Mouse (Mus musculus) kidney, postnatal 4 days (tissue): Measurements from ENCODE around the gene Nxt1.

Experiments used
- DNase-seq, 2 experiments: peaks; one replicate each; pipeline ENCODE4 v3.0.0; 2021; ENCODE audit warnings: mixed read lengths in 2 of 2

The Nxt1 gene

DNA sequence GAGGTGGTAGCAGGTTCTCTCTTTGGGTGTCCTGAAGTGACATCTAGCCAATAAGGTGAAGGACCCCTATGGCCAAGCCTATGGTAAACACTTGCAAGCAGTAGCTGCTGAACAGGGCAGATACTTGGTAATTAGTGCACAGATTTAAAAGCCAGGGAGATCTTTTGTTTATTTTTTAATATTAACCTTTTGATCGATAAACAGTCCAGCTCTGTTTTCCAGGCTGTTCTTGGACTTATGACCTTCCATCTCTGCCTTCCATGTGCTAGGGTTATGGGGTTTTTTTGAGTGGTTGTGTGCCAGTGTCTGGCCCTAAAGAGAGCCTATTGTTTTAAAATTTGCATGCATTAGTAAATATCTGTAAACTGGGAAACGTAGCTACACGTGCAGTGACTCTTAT, 17.9 kb downstream of the Nxt1 start:
- DNase-seq = no peak

DNA sequence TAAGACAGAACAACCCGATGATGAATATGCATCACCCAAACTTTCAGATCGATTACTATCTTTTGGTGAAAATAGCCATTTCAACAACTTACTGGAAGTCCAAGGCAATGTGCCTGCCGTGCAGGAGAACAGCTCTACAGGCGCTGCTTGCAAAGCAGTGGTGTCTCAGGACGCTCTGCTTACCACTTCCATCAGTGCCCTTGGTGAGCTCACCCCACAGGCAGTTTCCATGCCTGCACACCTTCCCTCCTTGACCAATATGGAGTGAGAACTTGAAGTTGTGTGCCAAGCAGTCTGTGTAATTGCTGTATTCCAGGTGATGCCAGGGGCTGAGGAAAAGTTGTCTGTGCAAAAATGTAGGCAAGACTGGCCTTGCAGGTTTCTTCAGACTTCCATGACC, 18.4 kb downstream of the Nxt1 start:
- no peak for DNase-seq

DNA sequence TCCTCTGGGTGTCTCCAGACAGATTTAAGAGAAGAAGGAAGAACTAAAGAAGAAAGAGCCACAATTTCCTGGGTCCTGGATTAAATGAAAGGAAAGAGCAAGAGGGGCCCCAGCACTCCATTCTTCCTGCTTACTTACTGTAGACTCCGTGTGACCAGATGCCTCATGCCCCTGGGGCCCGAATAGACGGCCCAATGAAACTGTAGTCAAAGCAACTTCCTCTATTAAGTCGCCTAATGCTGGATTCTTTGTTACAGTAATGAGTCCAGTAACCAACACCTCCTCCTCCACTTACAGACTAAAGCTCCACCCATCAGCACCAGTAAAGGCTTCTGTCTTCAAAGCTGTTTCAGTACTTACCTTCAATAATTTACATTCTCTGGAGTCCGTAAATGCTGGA, 26.2 kb downstream of the Nxt1 start:
- DNase-seq = no peak

DNA sequence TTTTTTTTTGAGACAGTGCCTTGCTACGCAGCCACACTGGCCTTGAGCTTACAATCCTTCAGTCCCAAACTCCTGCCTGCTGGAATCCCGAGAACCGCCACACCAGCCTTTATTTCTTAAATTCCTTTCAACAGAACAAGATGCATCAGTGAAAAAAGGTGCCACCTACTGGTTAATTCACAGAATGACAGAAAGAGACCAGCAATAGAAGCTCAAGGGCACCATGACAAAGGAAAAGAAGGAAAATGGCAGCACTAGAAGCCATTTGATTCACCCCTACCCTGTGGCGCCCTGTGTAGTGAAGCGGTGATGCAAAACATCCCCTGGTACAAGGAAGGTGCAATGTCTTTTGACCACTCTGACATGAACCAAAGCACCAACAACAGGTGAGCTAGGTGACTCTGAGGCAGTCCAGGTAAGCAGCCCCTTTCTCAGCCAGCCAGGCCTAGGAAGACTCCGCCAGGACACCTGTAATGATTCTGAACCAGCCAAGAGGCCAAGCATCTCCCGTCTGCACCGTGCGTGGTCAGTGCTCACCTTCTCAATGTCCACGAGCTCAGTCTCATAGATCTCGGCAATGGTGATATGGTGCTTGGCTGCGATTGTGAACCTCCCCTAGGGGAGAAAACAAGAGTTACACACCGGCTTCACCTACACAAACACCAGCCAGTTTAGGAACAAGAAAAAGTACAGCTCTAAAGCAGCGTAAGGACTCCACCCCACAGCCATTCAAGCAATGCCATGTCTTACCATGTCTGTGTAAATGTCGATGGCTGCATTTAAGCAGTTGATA, 34.2 kb downstream of the Nxt1 start:
- no peak for DNase-seq

DNA sequence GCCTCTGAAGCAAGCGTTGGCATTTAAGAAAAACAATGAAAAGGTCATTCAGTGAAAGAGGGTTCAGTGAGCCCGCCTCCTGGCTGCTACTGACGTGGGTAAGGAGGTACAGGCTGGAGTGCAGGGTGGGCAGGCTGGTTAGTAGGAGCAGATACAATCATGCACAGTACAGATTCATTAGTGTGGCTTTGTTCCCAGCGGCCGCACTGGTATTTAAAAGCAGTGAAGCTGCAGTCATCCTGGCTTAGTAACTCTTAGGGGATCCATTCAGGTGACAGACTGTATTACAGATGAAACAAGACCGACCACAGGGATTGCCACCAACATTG, 34.8 kb downstream of the Nxt1 start:
- no peak for DNase-seq

DNA sequence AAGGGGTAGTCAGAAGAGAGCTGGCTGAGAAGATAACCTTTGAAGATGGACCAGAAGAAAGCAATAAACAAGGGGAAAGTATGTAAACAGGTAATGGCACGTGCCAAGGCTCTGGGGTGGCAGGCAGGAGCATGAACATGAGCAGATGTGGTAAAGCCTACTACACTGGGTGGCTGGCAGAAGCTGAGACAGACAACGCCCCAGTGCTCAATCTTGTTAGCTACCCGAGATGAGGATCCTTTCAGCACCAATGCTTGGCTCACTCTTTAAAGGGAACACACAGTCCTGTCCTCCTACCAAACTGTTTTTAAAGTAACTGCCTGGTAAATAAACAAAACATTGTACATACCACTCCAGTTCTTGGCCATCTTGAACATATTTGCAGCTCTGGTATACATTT, 39.9 kb downstream of the Nxt1 start:
- DNase-seq = no peak

DNA sequence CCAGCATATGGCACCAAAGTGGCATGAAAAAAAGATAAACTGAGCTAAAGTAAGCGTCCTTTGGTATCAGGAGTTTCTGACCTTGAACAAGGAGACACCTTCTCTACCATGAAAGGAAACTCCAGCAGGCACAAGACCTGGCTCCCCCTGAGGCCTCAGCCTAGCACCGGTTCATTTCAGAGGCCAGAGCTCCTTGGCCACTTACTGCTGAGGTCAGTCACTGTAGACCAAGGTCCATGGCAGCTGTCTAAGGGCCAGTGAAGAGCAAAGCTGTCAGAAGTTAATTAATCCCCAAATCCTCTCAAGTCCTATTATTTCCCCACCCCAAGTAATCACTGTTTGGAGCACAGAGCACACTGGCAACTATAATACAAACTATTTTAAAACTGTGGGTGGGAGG, 44.7 kb downstream of the Nxt1 start:
- DNase-seq = no peak

DNA sequence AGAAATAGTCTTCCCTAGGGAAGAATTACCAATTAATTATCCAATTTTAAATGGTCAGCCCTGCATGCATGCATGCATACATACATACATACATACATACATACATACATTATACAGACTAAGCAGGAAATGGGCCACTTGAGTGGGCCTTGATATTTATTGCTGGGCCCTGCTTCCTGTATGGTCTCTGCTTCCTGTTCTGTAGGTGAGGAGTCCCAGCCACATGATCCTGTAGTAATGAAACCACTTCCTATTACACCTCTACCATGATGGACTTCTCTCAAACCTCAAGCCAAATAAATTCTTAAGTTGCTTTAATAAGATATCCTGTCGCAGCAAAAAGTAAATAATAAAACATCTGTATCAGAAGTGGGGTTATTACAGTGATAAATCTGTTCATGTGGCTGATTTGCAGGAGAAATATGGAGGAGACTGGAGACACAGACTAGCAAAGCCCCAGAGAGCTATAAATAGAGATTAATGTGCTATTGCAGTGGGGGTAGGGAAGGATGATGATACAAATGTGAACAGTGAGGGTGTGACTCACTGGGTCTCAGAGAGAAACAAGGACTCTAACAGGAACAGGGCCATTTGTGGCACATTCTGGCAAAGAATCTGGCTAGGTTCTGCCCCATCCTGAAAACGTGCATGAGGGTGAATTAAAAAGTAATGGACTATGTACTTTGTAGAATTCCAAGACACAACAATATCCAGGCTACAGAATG, 47.0 kb downstream of the Nxt1 start:
- DNase-seq = no peak
